Mouse (Mus musculus) liver, embryonic 14.5 days (tissue): ENCODE data around the gene Ssbp3. TPM values are rescaled to one million over a fixed set of nuclear protein-coding genes. Genes with fewer than 3 reads are reported as not detected.

ENCODE experiments used
- ATAC-seq: fragments of 200-750 bp; cut with Nextera tagmentation; 2 replicates; pipeline ENCODE4 v1.8.0; 2017; ENCODE audit warnings: moderate number of reproducible peaks, mild to moderate bottlenecking, moderate library complexity; ENCODE audit not compliant: insufficient read depth
- DNase-seq, 3 experiments: peaks; one replicate each; pipeline ENCODE4 v3.0.0-alpha.2; 2012 to 2013; ENCODE audit warnings: low read depth in 3 of 3, low spot score in 3 of 3
- H3K27ac ChIP-seq: fragments of 300-500 bp; sonication (generic); 2 replicates; pipeline ENCODE4 v1.5.1; 2014; ENCODE audit warnings: moderate library complexity, mild to moderate bottlenecking, control low read depth, inconsistent platforms
- H3K27me3 ChIP-seq: fragments of 300-500 bp; sonication (generic); 2 replicates; pipeline ENCODE4 v1.6.1; 2014; ENCODE audit warnings: mild to moderate bottlenecking, low read length, moderate library complexity; ENCODE audit not compliant: control insufficient read depth, insufficient read depth
- H3K36me3 ChIP-seq: fragments of 300-500 bp; sonication (generic); replicated peaks from 2 replicates; pipeline ENCODE4 v1.6.1; 2014; ENCODE audit warnings: low read depth; ENCODE audit not compliant: control insufficient read depth, insufficient read depth
- H3K4me1 ChIP-seq, 2 experiments: fragments of 200-500 bp in 1 of 2; fragments of 300-500 bp in 1 of 2; sonication (generic) in 1 of 2; replicated peaks; 2 replicates each; pipeline ENCODE4 v1.6.1; 2012 to 2014; ENCODE audit warnings: antibody characterized with exemption in 1 of 2, inconsistent platforms in 1 of 2, low read length in 1 of 2; ENCODE audit not compliant: control insufficient read depth in 2 of 2, insufficient read depth in 2 of 2
- H3K4me2 ChIP-seq: fragments of 300-500 bp; sonication (generic); 2 replicates; pipeline ENCODE4 v1.6.1; 2014; ENCODE audit warnings: low read depth, mild to moderate bottlenecking, control low read depth, moderate library complexity
- H3K4me3 ChIP-seq, 2 experiments: fragments of 200-500 bp in 1 of 2; fragments of 300-500 bp in 1 of 2; sonication (generic) in 1 of 2; 2 replicates each; pipeline ENCODE4 v1.5.1; 2012 to 2014; ENCODE audit warnings: low read depth in 2 of 2, low read length in 2 of 2, mild to moderate bottlenecking in 2 of 2, control low read depth in 1 of 2, inconsistent platforms in 1 of 2, moderate library complexity in 1 of 2; ENCODE audit not compliant: insufficient read depth in 1 of 2
- H3K9ac ChIP-seq: fragments of 300-500 bp; sonication (generic); replicated peaks from 2 replicates; pipeline ENCODE4 v1.6.1; 2014; ENCODE audit warnings: mild to moderate bottlenecking, control low read depth, moderate library complexity
- H3K9me3 ChIP-seq: fragments of 300-500 bp; sonication (generic); 2 replicates; pipeline ENCODE4 v1.6.1; 2016; ENCODE audit warnings: low read length, mixed read lengths; ENCODE audit not compliant: control insufficient read depth
- CTCF ChIP-seq: IDR thresholded peaks from 2 replicates; pipeline ENCODE4 v1.5.1; 2016; ENCODE audit warnings: antibody characterized with exemption, low read depth, control low read depth
- EP300 ChIP-seq: IDR thresholded peaks from 2 replicates; pipeline ENCODE4 v1.6.1; 2016; ENCODE audit warnings: antibody characterized with exemption, low read depth
- WGBS: fragments of 180-500 bp; shearing (Covaris S2); extraction: QIAGEN DNeasy Blood & Tissue Kit; methylation state at CpG from one replicate; pipeline ENCODE4 v1.1.7; 2014; ENCODE audit not compliant: insufficient replicate concordance; 5-methylcytosine and 5-hydroxymethylcytosine counted together
- polyA plus RNA-seq, 2 experiments: library from polyadenylated mRNA; depleted of rRNA in 1 of 2; stranded (reverse) in 1 of 2; unstranded in 1 of 2; fragments of >200 nt; fragmentation: Nextera tagmentation in 1 of 2; extraction: Ambion mirVana in 1 of 2; gene quantifications; 2 replicates each; pipeline versions ENCODE4 v1.2.1 to v1.2.3; 2012 to 2014

Ssbp3 gene
- polyA plus RNA-seq, 2 experiments, result 33.0 to 52.1 TPM

DNA sequence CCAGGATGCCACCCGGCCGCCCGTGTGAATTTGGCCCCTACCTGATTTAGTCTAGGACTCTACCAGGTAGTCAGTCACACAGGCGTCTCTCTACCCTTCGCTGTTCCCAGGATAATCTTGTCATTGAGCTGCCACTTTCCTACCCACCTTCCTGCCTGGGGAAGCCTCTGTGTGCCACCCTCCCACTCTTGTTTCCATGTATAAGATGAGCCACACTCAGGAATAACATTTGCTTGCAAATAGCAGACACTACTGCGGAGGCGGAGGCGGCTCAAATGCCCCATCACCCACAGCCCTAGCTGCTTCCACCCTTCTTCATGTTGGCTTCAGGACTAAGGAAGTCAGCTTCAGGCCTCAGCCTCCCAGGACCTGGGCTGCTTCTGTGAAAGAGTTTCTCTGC lies 14.4 kb upstream of the Ssbp3 start:
- Histone ChIP-seq H3K27me3 (no peaks in the 10 kb centered on the region), H3K27ac (no peak overlapping the region), H3K4me1 (no peaks in the 10 kb centered on the region), H3K4me3 (no peak overlapping the region), H3K4me2 (no peak overlapping the region), H3K9me3 (no peaks in the 10 kb centered on the region), H3K9ac (no peak overlapping the region), H3K36me3 (no peaks in the 10 kb centered on the region)
- ATAC-seq (no peak), DNase-seq (no peak)
- no peak for TF ChIP-seq CTCF
- 73% methylated on average over 8 of the region's 8 CpGs for WGBS

DNA sequence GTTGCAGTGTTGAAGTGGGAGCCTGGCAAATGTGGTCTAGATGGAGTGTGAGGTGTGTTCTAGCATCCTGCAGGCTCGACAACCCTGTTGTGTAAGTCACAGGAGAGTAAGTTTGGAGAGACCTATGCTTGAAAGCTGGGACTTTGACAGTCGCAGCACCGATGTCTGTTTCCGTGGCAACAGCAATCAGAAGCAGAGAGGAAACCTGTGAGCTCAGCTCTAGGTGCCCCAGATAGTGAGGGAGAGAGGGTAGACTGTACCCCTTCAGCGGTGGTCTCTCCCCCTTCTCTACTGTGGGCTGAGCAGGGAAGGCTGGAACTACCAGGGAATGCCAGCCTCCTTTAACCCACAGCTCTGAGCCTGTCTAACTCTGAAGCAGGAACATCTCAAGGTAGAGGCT lies 11.6 kb upstream of the Ssbp3 start:
- ATAC-seq (no peak), DNase-seq (no peak)
- WGBS, result 48% methylated on average over 5 of the region's 5 CpGs
- Histone ChIP-seq H3K4me2 (no peak overlapping the region), H3K4me1 (peaks cover 2 to 8% of the 10 kb centered on the region in 2 experiments; a peak in 2 of 4 replicates), H3K36me3 (no peaks in the 10 kb centered on the region), H3K27me3 (no peaks in the 10 kb centered on the region), H3K4me3 (no peak overlapping the region), H3K9ac (no peak overlapping the region), H3K27ac (no peak overlapping the region), H3K9me3 (no peaks in the 10 kb centered on the region)
- no peak for TF ChIP-seq CTCF
- no peak for TF ChIP-seq EP300

DNA sequence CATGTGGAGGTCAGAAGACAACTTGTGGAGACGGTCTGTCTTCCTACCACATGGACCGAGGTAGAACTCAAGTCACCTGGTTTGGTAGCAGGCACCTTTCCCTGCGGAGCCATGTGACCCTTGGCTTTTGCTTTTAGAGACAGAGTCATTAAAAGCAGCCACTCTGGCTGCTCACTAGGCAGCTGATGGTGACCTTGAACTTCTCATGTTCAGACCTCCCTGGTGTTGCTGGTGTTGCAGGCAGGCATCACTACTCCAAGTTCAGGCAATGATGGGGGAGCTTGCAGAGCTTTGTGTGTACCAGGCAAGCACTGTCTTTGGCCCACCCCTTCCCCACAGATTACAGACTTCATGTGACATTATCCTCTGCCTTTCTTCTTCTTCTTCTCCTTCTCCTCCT lies 11.0 kb upstream of the Ssbp3 start:
- H3K9ac ChIP-seq, result no peak overlapping the region
- 70% methylated on average over 3 of the region's 3 CpGs for WGBS
- no peak overlapping the region for H3K4me3 ChIP-seq
- no peak for TF ChIP-seq EP300
- TF ChIP-seq CTCF, result no peak
- H3K27ac ChIP-seq, result no peak overlapping the region
- H3K4me1 ChIP-seq, result peaks cover 2 to 8% of the 10 kb centered on the region in 2 experiments; a peak in 2 of 4 replicates
- no peaks in the 10 kb centered on the region for H3K27me3 ChIP-seq
- DNase-seq (no peak), ATAC-seq (no peak)
- no peaks in the 10 kb centered on the region for H3K9me3 ChIP-seq
- no peak overlapping the region for H3K4me2 ChIP-seq
- no peaks in the 10 kb centered on the region for H3K36me3 ChIP-seq

DNA sequence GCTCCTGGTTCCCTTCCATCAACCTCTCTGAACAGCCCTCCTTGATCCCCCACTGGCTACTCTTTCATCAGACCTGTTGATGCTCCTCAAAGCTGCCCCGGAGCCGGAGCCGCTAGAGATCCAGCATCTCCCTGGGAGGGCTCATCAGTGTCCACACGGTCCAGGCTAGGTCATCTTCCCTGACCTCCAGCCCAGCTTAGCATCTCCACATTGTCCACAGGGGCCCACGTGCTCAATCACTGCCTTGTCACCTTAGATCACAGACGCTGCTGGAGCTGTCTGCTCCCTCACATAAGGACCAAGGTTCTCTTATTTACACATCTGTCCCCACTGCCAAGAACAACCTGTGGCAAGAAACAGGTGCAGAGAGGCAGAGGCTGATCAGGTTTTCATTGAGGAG lies 9.8 kb upstream of the Ssbp3 start:
- ATAC-seq, result no peak
- no peak overlapping the region for H3K4me2 ChIP-seq
- no peaks in the 10 kb centered on the region for H3K9me3 ChIP-seq
- DNase-seq, result no peak
- no peak for TF ChIP-seq CTCF
- no peak for TF ChIP-seq EP300
- no peaks in the 10 kb centered on the region for H3K36me3 ChIP-seq
- H3K4me1 ChIP-seq, result peaks cover 2 to 9% of the 10 kb centered on the region in 2 experiments; a peak in 2 of 4 replicates
- no peak overlapping the region for H3K9ac ChIP-seq
- H3K27ac ChIP-seq, result no peak overlapping the region
- no peaks in the 10 kb centered on the region for H3K27me3 ChIP-seq
- H3K4me3 ChIP-seq, result no peak overlapping the region
- WGBS, result 58% methylated on average over 6 of the region's 6 CpGs

DNA sequence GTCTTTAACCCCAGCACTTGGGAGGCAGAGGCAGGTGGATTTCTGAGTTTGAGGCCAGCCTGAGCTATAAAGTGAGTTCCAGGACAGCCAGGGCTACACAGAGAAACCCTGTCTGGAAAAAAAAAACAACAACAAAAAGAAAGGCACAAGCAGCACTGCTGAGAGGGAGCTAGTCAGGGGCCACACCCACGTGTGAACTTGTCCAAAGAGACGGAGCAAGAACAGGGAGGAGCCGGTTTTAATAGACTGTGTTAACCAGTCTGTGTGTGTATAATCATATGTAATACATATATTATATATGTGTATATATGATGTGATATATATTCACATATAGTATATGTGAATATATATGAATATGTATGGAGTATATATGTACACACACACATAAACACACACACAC lies 8.9 kb upstream of the Ssbp3 start:
- no peak for TF ChIP-seq CTCF
- no peak for TF ChIP-seq EP300
- no peak for DNase-seq
- H3K4me2 ChIP-seq, result no peak overlapping the region
- no peaks in the 10 kb centered on the region for H3K27me3 ChIP-seq
- no peaks in the 10 kb centered on the region for H3K36me3 ChIP-seq
- ATAC-seq, result no peak
- H3K27ac ChIP-seq, result no peak overlapping the region
- 37% methylated on average over 3 of the region's 3 CpGs for WGBS
- no peak overlapping the region for H3K4me3 ChIP-seq
- H3K4me1 ChIP-seq, result peaks cover 2 to 9% of the 10 kb centered on the region in 2 experiments; a peak in 2 of 4 replicates
- H3K9me3 ChIP-seq, result no peaks in the 10 kb centered on the region
- H3K9ac ChIP-seq, result no peak overlapping the region
